Mouse (Mus musculus) adrenal gland, adult 8-10 months (tissue): ENCODE measurements at regions not wholly inside any gene's neighbourhood (a gene's known extent, or its start where the extent isn't known, plus 50 kb on each side); places are given as distances from the start of the nearest gene placed in this dataset.

Experiments used
- DNase-seq: peaks from one replicate; pipeline ENCODE4 v3.0.0; 2022

DNA sequence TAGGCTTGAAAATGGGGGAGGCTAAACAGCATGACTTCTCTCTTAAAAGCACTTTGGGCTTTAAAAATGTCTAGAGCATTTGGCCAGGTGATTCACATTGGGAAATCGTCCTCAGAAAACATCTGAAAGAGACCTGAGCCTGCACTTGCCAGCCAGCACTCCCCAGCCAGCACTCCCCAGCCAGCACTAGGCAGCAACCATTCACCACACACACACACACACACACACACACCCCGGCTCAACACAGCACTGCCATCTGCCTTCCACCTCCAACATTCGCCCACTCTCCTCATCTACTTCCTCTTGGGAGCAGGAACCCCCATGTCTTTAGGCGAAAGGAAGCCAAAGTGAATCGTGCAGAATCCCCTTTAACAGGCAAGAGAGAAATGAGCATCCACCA, 85.4 kb downstream of the Atp23 start:
- no peak for DNase-seq

DNA sequence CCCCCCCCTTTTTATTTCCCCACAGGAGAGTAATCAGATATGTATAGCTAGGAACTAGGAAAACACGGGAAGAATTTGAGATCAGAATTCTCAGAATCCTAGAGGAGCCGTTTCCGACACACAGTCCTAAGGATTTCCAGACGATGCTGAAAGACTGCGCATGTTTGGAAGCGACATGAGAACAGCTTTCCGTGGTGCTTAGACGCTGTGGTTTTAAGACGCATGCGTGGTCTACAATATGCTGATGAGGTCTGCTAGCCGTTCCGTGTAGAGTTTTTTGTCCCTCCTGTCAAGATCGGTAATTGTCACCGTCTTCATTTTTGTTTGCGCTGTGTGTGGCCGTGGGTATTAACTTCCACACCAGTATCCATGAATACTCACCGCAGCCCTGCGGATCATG, 86.2 kb downstream of the Atp23 start:
- no peak for DNase-seq

DNA sequence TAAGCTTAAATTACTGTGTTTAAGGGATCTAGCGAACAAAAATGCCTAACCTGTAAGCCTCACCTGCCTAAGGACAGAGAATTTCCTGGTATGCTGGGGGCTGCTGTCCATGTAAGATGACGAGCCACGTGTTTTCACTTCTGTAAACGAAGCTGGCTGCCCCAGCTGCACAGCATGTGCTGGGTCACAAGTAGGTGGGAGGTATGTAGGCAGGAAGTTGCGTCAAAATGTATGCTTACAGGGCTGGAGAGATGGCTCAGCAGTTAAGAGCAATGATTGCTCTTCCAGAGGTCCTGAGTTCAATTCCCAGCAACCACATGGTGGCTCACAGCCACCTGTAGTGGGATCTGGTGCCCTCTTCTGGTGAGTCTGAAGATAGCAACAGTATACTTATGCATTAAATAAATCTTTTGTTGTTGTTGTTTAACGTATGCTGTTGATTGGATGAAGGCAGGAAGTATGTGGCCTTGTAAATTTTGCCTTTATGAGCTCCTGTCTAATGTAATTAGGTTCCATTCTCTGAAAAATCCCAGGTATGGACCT, 88.0 kb downstream of the Atp23 start:
- no peak for DNase-seq

DNA sequence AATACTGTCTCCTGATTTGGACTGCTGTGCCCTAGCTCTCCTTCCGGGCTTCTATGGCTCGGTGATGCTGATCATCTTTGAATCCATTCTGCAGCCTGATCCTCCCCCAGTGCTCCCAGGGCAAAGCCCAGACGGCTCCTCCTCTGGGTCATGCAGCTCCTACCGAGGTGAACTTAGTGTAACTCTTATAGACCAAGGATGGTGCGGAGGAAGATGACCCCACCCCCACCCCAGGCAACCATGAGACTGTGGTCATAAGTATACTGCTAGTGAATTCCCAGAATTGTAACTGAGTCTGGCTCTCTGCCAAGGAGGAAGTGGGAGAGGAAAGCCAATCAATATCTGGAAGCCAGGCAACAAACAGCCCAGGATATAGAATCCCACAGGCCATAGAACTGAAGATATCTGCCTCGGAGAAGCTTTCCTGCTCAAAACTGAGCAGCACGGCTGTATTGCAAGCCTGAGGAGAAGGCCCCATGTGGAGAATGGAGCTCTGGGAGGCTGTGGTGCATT, 88.9 kb downstream of the Atp23 start:
- no peak for DNase-seq

DNA sequence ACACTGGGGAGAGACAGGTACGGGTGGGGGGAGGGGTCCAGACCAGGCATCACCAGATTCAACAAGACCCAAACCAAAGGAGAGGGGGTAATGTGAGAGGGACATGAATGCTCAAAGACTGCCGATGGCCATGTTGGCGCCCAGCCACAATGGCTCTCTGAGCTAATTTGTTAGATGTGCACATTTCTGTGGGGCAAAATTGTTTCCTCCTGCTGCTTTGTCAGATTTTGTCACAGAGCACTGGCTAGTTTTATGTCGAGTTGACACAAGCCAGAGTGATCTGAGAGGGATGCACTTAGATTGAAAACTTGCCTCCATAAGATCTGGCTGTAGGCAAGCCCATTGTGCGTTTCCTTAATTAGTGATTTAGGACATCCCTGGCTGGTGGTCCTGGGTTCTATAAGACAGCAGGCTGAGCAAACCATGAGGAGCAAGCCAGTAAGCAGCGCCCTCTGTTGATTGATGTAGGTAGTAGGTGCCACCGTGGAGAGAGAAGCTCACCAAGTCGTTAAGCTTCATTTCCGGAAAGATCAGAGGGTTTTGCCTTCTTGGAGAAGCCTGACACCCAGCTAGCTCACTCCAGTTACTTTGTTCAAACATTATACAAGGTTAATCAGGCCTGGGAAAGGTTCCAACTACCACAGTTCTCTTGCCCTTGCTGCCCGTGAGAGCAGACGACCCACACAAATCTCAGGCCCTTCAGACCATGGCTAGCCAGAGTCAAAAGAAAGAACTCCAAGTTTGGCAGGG, 90.6 kb downstream of the Atp23 start:
- DNase-seq = no peak

DNA sequence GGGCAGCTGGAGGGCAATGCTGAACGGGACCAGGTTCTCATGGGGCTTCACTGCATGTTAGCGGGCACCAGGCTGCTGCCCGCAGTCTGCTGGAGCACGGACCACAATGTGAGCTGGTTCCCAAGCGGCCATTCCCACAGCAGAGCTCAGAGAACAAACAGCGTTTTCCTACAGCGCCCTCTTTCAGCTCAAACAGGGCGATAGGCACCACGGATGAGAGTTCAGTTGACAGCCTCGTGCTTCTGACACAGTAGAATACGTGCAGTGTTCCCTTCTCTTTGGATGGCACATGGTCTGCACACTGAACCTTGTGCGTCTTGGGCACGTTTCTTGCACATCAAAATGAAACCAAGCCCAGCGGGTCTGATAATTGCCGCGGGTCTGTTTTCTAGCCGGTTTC, 91.6 kb downstream of the Atp23 start:
- DNase-seq = no peak

DNA sequence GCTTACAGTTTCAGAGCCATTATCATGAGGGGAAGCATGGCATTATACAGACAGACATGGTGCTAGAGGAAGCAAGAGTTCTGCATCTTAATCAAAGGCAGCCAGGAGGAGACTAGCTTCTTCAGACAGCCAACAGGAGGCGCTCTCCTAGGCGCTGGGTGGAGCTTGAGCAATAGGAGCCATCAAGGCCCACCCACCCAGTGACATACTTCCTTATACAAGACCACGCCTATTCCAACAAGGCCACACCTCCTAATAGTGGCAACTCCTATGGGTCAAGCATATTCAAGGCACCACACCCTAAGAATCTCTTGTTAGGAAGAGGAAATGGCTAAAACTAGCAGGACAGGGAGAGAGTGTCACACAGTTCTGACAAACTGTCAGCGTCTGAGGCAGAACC, 94.3 kb downstream of the Atp23 start:
- DNase-seq = no peak

DNA sequence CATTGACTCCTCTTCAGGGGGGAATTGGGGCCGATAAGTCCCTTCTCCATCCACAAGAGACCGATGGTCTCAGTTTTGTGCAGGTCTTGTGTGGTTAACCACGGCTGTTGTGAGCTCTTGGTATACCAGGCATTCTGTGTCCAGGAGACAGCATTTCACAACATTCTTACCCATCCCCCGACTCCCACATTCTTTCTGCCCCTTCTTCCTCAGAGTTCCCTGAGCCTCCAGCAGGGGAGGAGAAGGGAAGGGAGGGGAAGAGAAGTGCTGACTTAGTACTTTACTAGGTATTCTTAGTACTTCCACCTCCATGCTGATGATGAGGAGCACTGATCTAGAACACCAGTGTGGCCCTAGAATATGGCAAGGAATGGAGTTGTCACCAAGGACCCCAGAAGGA, 98.4 kb downstream of the Atp23 start:
- no peak for DNase-seq

DNA sequence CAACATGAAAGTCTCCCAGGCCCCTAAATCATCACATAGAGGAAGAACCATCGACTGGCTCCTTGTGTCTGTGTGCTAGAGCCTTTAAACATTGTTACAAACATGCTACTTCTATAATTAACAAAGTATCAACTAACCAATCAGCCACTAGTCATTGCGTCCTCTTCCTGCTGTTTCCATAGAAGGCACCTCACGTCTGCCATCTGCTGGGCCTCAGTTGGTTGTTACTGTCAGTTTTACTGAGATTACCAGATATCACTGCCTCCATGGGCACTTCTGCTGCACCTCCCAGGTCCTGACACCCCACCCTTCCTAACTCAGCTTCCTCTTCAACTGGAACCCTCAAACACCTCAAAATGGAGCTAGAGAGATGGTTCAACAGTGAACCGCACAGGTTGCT, 101.8 kb downstream of the Atp23 start:
- no peak for DNase-seq

DNA sequence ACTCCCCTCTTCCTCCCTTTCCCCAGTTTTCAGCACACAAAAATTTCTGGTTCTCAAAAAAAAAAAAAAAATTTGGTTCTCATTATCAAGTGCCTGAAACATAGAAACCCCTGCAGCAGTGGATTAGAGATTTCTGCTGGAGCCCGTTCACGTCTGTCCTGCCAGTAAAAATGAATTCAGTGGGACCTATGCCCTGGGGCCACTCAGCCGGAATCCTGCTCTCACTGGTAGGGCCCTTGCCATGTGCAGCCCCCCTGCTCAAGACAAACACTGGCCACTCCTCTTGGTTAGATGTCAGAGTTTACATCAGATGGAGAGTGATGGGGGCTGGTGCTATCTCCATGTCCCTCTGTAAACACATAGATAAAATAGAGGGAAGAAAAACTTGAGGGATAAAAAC, 108.0 kb downstream of the Atp23 start:
- DNase-seq = no peak

DNA sequence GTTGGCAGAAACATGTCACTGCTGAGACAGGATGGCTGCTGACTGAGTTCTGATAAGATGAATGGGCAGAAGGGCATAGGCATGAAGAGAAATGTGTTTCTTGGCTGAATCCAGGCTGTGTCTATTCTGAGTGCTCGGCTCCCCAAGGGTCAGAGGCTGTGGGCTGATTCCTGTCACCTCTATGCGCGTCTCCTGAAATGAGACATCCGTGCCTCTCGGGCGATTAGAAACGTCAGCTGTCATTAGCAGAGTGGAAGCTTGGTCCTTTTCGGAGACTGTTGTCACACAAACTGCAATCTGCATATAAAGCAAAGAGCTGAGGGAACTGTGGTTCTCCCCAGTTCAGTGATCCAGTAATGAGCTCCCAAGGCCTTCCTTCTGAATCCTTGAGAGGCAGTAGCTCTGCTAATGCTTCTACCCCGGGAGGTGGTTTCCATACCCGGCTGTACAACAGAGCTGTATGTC, 108.8 kb downstream of the Atp23 start:
- DNase-seq = no peak

DNA sequence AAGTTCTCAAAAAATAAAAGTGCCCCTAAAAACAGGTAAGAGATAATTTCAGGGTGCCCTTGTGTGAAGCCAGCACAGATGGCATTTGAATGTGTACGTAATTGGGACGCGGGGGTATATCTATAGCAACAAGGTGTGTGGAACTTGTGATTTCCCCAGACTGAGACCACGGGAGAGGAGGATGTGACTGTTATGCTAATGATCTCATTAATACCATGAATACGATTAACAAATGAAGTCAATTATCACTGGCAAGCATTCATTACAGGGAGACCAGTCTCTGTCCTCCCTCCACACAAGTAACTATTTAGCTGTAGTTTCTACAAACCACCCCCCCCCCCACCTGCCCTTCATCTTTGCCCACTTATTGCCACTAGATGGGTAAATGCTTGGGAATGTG, 112.9 kb downstream of the Atp23 start:
- DNase-seq = no peak

DNA sequence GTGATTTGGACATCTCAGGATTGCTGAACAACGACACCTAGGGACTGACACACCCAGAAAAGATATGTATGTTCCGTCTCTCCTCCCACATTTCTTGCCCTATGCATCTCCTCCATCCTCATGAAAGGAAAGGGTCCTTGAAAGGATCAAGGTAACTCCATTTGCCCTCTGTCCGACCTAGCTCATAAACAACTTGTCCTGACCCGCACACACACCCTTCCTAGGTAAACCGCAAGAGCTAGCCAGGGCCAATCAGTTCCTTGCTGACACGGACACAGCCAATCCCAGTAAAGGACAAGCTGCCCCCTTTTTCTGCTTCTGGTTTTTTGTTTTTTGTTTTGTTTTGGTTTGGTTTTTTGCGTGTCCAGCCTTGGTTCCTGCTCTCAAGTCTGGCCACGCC, 118.0 kb downstream of the Atp23 start:
- DNase-seq = no peak

DNA sequence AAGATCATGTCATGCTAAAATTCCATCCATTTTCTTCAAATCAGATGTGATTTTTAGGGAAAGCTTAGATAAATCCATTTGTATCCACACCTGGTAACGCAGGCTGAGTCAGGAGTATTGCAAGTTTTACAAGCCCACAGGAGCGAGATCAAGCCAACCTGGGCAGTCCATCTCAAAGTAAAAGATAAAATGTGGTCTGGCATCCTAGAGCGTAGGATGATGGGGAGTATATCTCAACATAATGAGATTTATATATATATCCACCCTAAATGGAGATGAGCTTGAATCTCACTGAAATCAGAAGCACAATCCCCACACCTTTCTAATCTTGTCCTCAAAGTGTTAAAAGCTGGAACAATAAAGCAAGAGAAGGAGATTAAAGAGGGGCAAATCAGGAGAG, 124.6 kb downstream of the Atp23 start:
- no peak for DNase-seq

DNA sequence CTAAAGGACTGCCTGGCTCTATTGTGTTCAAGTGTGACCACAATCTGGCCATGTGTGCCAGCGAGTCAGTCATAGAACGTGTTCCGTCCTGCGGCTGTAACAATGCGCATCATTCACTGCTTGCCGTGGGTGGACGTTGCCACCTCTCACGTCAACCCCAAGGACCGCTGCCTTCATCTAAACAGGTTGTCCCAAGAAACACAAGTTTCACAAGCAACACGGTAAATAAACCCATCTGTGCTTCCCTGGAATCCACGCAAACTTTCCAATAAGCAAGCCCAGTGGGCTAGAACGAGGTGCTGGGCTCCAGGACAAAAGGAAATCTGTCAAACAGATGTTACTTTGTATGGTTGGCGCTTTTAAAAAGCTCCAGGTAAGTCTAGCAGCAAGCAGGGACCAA, 125.2 kb downstream of the Atp23 start:
- no peak for DNase-seq

DNA sequence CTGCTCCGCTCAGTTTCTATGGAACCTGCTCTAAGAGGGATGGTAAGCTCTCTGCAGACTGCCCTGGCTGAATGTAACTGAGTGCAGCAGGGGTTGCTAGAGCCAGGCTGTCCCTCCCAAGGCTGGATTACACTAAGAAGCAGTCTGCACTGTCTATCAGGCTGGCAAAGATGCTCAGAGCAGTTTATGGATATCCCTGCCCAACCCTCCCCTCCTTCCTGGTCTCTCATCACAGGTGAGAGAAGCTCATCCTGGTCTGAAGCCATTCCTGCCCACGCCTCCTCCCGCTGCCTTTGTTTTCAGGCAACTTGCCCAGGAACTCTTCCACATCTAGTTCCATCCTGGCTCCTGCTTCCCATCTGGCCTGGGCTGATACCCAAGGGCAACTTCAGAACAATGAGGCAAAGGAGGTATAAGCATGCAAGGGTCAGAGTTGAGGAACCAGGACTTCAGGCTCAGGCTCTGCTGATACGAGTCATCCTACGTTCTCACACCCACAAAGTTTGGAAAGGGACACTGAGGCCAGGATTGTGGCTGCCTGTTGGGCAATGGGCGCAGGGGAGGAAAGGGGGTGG, 130.6 kb downstream of the Atp23 start:
- no peak for DNase-seq

DNA sequence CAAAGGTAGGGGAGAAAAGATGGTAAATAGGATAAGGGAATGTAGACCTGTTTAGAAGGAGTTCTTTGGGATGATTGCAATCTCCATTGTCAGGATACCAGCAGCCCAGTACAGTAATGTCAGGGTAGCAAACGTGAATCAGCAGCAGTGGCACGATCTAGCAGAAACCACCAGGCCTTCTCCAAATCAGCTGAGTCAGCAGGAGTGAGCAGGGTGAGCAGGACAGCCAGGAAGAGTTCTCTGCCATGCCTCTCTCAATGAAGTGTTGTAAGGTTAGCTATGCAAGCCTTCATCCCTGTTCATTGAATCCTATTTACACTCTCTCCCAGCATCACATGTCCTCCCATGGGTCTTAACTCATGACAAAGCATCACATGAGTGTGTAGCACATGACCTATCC, 135.5 kb downstream of the Atp23 start:
- DNase-seq = no peak

DNA sequence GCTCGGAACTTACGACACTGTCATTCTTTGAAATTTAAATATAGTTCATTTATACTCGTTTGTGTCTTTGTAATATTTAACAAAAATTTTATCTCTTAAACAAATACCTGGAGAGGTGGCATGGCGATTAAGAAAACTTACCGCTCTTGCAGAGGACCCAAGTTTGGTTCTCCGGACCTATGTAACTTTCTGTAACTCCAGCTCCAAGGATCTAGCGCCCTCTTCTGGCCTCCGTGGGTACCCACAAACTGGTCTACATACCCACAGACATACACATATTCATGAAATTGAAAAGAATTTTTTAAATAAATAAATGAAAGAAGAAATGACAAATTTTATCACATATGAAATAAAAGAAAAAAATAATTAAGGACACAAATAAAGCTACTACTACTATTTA, 136.4 kb downstream of the Atp23 start:
- no peak for DNase-seq

DNA sequence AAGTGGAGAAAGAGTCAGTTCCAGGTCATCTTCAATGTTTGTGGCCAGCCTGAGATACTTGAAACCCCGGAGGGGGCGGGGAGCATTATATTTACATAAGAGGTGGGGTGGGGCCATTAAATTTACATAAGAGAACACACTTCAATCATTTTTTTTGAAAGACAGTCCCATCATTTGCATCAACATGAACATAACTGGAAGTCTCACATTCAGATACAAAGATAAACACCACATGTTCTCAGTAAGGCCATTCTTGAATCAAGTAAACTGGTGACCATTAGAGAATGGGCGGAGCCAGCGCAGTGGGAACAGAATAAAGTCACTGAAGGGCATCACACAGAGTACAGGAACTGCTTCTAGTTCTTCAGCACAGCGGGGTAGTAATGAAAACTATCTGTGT, 137.2 kb downstream of the Atp23 start:
- DNase-seq = no peak

DNA sequence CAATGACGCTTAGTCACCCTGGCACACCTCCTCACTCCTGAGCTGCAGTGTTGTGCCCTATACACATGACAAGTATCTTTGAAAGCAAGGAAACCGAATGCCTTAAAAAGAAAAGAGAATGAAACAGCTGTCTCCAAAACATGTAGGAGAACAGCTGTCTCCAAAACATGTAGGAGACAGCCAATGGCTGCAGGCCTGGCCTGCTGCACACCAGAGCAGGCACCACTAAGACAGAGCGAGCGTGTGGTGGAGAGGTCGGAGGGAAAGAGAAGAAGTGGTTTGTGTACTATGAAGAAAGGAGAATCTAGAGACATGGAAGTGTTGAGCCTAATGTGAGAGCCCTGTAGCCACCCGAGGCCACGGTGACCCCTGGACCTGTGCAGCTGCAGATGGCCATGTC, 142.5 kb downstream of the Atp23 start:
- no peak for DNase-seq

DNA sequence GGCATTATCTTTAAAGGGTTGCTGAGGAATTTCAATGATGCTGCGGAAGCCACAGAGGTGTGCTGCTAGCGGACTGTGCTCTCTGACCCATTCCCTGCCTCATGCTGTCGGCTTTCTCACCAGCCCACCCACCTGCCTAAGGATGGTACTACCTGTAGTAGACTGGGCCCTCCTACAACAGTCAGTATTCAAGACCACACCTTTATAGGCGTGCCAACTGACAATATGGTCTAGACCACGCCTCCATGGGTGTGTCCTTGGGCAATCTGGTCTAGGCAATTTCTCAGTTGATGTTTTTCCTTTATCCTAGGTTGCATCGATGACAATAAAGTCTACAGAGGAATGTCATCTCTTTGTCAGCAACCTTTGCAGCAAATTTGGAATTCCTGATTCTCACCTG, 148.0 kb downstream of the Atp23 start:
- no peak for DNase-seq

DNA sequence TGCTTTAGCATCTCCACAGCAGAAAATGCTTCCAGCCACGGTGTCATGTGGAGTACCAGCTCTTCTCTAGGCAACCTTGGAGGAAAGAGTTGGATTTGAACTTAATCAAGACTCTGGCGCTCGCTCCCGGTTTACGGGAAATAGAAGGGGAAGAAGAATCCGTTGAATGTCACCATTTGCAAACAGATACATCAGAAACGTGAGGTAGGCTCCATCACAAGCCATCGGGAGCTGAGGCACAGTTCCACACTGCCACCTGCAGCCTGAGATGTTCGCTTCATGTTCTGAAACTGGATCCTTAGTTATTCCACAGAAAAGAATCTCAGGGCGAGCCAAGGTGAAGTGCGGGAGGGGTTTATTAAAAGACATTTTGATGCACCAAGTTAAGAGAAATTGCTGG, 148.5 kb downstream of the Atp23 start:
- DNase-seq = peak; percentile 4

DNA sequence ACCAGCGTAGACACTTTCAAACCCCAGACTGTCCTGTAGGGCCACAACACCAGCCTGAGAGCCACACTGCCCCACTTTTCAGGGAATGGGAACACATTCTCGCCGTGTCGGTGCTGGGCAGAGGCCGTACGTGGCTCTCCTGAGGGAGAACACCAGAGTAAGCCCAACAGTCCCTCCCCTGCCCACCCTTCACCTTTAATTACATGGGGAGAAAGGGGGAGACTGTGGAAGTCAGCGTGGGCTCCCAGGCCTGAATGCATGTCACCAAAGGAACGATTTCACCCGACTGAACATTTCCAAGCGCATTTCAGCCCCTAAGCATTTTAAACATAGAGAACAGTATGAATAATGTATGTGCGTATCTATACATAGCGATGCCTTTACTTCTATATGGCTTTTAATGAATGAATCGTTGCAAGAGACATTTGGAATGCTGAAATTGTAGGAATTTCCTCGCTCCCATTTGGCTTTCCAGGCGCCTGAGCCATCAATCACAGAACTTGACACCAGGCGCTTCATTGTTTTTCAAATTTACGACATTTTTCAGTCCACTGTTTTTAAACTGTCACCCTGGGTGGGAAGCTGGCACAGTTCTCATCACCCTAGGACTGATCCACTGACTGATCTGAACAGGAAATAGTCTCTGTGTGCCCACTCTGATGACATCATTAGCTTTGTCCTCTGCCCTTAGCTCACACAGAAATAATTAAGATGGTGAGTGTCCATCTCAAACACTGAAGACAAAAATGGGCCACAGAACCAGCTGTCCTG, 152.3 kb downstream of the Atp23 start:
- DNase-seq = no peak
